Mouse (Mus musculus) heart, embryonic 11.5 days (tissue): Measurements from ENCODE around the gene Smad6. TPM values are rescaled to one million over a fixed set of nuclear protein-coding genes. Genes with fewer than 3 reads are reported as not detected.

Experiments used
- ATAC-seq: fragments of 200-750 bp; cut with Nextera tagmentation; replicated peaks from 2 replicates; pipeline ENCODE4 v1.8.0; 2017; ENCODE audit warnings: moderate library complexity; ENCODE audit not compliant: insufficient number of reproducible peaks, low FRiP score, low TSS enrichment
- H3K27ac ChIP-seq: fragments of 300-500 bp; sonication (generic); 2 replicates; pipeline ENCODE4 v1.5.1; 2014; ENCODE audit warnings: mild to moderate bottlenecking, low read depth, low read length
- H3K27me3 ChIP-seq: fragments of 300-500 bp; sonication (generic); 2 replicates; pipeline ENCODE4 v1.6.1; 2014; ENCODE audit warnings: mild to moderate bottlenecking, low read length, mixed read lengths; ENCODE audit not compliant: control insufficient read depth, insufficient read depth
- H3K36me3 ChIP-seq: fragments of 300-500 bp; sonication (generic); 2 replicates; pipeline ENCODE4 v1.6.1; 2014; ENCODE audit warnings: mild to moderate bottlenecking, low read length, moderate library complexity, mixed read lengths; ENCODE audit not compliant: control insufficient read depth, insufficient read depth
- H3K4me1 ChIP-seq: fragments of 300-500 bp; sonication (generic); 2 replicates; pipeline ENCODE4 v1.6.1; 2014; ENCODE audit warnings: low read length; ENCODE audit not compliant: control insufficient read depth, insufficient read depth
- H3K4me2 ChIP-seq: fragments of 300-500 bp; sonication (generic); 2 replicates; pipeline ENCODE4 v1.6.1; 2014; ENCODE audit warnings: mild to moderate bottlenecking, moderate library complexity
- H3K4me3 ChIP-seq: fragments of 300-500 bp; sonication (generic); 2 replicates; pipeline ENCODE4 v1.5.1; 2014; ENCODE audit warnings: low read depth, low read length
- H3K9ac ChIP-seq: fragments of 300-500 bp; sonication (generic); 2 replicates; pipeline ENCODE4 v1.6.1; 2014; ENCODE audit warnings: mild to moderate bottlenecking, low read depth, low read length, moderate library complexity
- H3K9me3 ChIP-seq: fragments of 300-500 bp; sonication (generic); replicated peaks from 2 replicates; pipeline ENCODE4 v1.6.1; 2016; ENCODE audit warnings: low read length; ENCODE audit not compliant: control insufficient read depth
- WGBS: fragments of 180-500 bp; shearing (Covaris S2); extraction: QIAGEN DNeasy Blood & Tissue Kit; methylation state at CpG from one replicate; pipeline ENCODE4 v1.1.7; 2014; ENCODE audit not compliant: insufficient replicate concordance; 5-methylcytosine and 5-hydroxymethylcytosine counted together
- polyA plus RNA-seq: library from polyadenylated mRNA; unstranded; fragments of >200 nt; fragmentation: Nextera tagmentation; extraction: Ambion mirVana; gene quantifications from 2 replicates; pipeline ENCODE4 v1.2.1, GENCODE M21; 2014

Smad6 gene
- polyA plus RNA-seq, 1 experiment from 2014 or later, result 31.6 TPM

- peaks cover 38% of the 10 kb centered on the region for H3K4me1 ChIP-seq
Measured at GRCm38 (mm10) chr9:64019036-64019886, 2.6 kb downstream of the Smad6 start.

GRCm38 (mm10) chr9:64017861-64018793, 3.7 kb downstream of the Smad6 start:
- Histone ChIP-seq H3K9me3 (no peaks in the 10 kb centered on the region), H3K27me3 (no peaks in the 10 kb centered on the region), H3K4me3 (peak overlapping the region; percentile 98), H3K4me1 (peaks cover 35% of the 10 kb centered on the region), H3K27ac (peak overlapping the region; percentile 100), H3K9ac (peak overlapping the region; percentile 100), H3K36me3 (peaks cover 10% of the 10 kb centered on the region), H3K4me2 (peak overlapping the region; percentile 97)
- ATAC-seq, result peak; percentile 60
- WGBS, result under 1% methylated on average over 23 of the region's 23 CpGs

More at GRCm38 (mm10) chr9:64019036-64019886, 2.6 kb downstream of the Smad6 start:
- H3K9ac ChIP-seq, result peak overlapping the region; percentile 100
- H3K27ac ChIP-seq, result peak overlapping the region; percentile 100
- ATAC-seq, result no peak
- no peaks in the 10 kb centered on the region for H3K27me3 ChIP-seq
- WGBS, result 2% methylated on average over 10 of the region's 10 CpGs
- H3K36me3 ChIP-seq, result peaks cover 4% of the 10 kb centered on the region; the same call in 1 of the 2 replicates
- peak overlapping the region; percentile 97 for H3K4me2 ChIP-seq
- H3K4me3 ChIP-seq, result peak overlapping the region; percentile 98
- no peaks in the 10 kb centered on the region for H3K9me3 ChIP-seq

DNA sequence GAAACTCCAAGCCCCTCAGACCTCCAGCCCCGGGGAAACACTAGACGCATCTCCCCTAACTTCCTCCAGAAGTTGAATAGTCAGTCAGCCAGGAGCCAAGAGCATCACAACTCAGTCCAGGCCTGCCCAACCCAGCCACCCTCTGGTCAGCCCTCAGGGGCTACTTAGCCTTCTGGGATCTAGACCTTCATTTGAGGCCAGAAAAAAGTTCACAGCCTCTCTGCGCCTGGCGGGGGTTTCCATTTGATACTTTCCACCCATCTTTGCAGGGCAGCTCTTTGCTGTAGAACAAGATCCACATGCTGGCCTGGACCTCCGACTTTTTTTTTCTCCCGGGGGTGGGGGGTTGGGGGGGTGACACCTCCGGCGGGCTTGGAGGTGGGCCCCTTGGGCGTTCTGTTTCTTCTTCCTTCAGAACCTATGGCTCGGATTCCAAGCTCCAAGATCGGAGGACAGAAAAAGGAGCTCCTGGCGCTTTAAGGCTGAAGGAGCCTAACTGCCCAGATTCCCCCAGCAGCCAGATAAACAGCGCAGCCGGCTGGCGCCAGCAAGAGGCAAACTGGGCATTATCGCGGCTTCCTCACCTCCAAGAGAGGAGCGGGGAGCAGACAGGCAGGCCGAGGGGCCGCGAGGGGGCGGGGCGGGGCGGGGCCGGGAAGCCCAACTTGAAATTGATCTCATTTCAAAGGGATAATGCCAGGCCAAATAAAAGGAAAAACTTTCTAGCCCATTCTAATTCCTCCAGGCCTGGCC, 5.0 kb downstream of the Smad6 start:
- under 1% methylated on average over 25 of the region's 25 CpGs for WGBS
- H3K27ac ChIP-seq, result peak overlapping the region; percentile 100
- H3K4me1 ChIP-seq, result peaks cover 35% of the 10 kb centered on the region
- H3K36me3 ChIP-seq, result peaks cover 22% of the 10 kb centered on the region
- peak overlapping the region; percentile 98 for H3K4me3 ChIP-seq
- ATAC-seq, result no peak
- no peaks in the 10 kb centered on the region; the same call in 1 of the 2 replicates for H3K9me3 ChIP-seq
- peak overlapping the region; percentile 100 for H3K9ac ChIP-seq
- H3K27me3 ChIP-seq, result no peaks in the 10 kb centered on the region
- H3K4me2 ChIP-seq, result peak overlapping the region; percentile 97

DNA sequence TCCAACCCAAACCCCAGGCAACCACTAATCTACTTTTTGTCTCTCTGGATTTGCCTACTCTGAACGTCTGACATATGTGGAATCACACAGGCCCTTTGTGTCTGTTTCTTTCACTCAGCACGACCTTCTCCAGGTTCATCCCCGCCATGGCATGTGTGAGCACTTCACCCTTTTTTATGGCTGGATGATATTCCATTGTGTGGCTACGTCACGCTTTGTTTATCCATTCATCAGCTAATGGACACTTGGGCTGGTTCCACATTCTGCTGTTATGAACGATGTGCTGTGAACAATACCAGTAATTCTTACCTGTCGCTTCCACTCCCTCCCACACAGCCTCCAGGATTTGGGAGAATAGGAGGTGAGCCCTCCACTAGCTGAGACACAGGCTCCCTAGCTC, 5.8 kb downstream of the Smad6 start:
- Histone ChIP-seq H3K9me3 (no peaks in the 10 kb centered on the region; the same call in 1 of the 2 replicates), H3K4me2 (peak overlapping the region; percentile 97), H3K36me3 (peaks cover 30% of the 10 kb centered on the region), H3K27me3 (no peaks in the 10 kb centered on the region), H3K4me3 (peak overlapping the region; percentile 98), H3K9ac (peak overlapping the region; percentile 100), H3K4me1 (peaks cover 35% of the 10 kb centered on the region), H3K27ac (peak overlapping the region; percentile 100)
- no peak for ATAC-seq
- WGBS, result 41% methylated on average over 7 of the region's 7 CpGs

DNA sequence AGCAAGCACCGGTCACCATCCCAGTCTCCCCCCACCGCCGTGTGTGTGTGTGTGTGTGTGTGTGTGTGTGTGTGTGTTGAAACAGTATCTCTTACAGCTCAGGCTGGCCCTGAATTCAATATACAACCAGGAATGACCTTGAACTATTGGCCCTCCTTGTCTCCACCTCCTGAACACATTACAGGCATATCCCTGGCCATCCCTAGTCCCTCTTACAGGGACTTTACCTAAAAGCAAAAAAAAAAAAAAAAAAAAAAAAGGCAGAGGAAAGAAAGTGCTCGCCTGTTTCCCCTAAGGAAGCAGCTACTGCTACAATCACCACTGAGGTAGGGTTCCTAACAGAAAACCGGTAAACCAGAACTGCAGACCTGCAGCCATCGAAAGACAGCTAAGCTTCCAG, 7.1 kb downstream of the Smad6 start:
- H3K27ac ChIP-seq, result peak overlapping the region; percentile 24; the same call in 1 of the 2 replicates
- H3K9ac ChIP-seq, result peak overlapping the region; percentile 43; the same call in 1 of the 2 replicates
- peak overlapping the region; percentile 98; the same call in 1 of the 2 replicates for H3K4me3 ChIP-seq
- 65% methylated on average over 6 of the region's 6 CpGs for WGBS
- H3K36me3 ChIP-seq, result peaks cover 30% of the 10 kb centered on the region
- H3K4me1 ChIP-seq, result peaks cover 35% of the 10 kb centered on the region
- no peak for ATAC-seq
- no peaks in the 10 kb centered on the region for H3K27me3 ChIP-seq
- peak overlapping the region; percentile 97 for H3K4me2 ChIP-seq
- H3K9me3 ChIP-seq, result no peaks in the 10 kb centered on the region; the same call in 1 of the 2 replicates

DNA sequence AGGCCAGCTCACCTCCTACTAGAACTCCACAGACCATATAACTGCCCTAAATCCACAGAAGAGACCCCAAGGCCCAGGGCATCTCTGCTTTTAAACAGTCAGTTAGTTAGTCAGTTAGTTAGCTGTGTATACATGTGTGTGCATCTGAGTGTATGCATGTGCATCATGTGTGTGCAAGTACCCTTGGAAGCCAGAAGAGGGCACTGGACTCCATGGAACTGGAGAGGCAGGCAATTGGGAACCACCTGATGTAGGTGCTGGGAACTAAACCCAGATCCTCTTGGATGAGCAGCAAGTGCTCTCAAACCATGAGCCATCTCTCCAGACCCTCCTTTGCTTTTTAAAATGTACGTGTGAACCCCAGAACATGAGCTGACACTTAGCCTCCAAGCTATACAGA, 10.5 kb downstream of the Smad6 start:
- Histone ChIP-seq H3K4me2 (no peak overlapping the region), H3K4me1 (peaks cover 36% of the 10 kb centered on the region), H3K36me3 (peaks cover 36% of the 10 kb centered on the region), H3K4me3 (no peak overlapping the region), H3K27ac (no peak overlapping the region), H3K27me3 (no peaks in the 10 kb centered on the region), H3K9ac (no peak overlapping the region), H3K9me3 (no peaks in the 10 kb centered on the region; the same call in 1 of the 2 replicates)
- 96% methylated on average over 1 of the region's 1 CpGs for WGBS
- ATAC-seq, result no peak

DNA sequence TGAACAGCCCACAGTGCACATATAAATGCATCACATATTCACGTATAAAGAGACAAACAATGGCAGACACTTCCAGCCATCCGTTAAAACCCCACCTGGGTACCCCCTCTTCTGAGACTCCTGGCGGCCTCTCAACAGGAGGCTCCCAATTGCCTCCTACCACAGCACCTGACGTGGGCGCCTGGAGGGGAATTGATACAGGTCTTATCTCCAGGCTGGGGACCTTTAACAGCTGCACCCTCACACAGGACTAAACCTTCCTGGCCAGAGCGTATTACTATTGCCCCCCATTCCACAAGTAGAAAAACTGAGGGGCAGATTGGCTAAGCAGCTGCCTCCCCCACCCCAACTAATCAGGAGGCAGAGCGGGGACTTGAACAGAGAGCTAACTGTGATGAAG, 18.9 kb downstream of the Smad6 start:
- WGBS, result 76% methylated on average over 7 of the region's 7 CpGs
- Histone ChIP-seq H3K9ac (no peak overlapping the region), H3K4me1 (peaks cover 56% of the 10 kb centered on the region), H3K9me3 (no peaks in the 10 kb centered on the region), H3K4me2 (no peak overlapping the region), H3K4me3 (no peak overlapping the region), H3K27ac (no peak overlapping the region), H3K27me3 (no peaks in the 10 kb centered on the region), H3K36me3 (peaks cover 34% of the 10 kb centered on the region)
- no peak for ATAC-seq

- Histone ChIP-seq H3K36me3 (peaks cover 26% of the 10 kb centered on the region), H3K27me3 (no peaks in the 10 kb centered on the region), H3K9ac (no peak overlapping the region), H3K4me1 (peaks cover 50% of the 10 kb centered on the region), H3K4me2 (no peak overlapping the region), H3K9me3 (no peaks in the 10 kb centered on the region), H3K27ac (no peak overlapping the region), H3K4me3 (no peak overlapping the region)
- 72% methylated on average over 7 of the region's 7 CpGs for WGBS
- no peak for ATAC-seq
Measured at GRCm38 (mm10) chr9:64001081-64001480, 20.8 kb downstream of the Smad6 start.
